Mouse (Mus musculus): ENCODE data around the gene Brca1. TPM values are rescaled to one million over a fixed set of nuclear protein-coding genes. Genes with fewer than 3 reads are reported as not detected.

The Brca1 gene
- polyA plus RNA-seq, 1 experiment: 1.0 TPM

GRCm38 (mm10) chr11:101548526-101548925 lies 3.2 kb downstream of the Brca1 start:
- Histone ChIP-seq H3K36me3 (ENCODE audit: control insufficient read depth, insufficient read depth) (no peaks in the 10 kb centered on the region), H3K4me2 (ENCODE audit: low read depth) (no peak overlapping the region), H3K27me3 (ENCODE audit: control insufficient read depth, insufficient read depth, insufficient read length) (no peaks in the 10 kb centered on the region), H3K79me2 (ENCODE audit: control insufficient read depth, insufficient read depth) (peaks cover 16% of the 10 kb centered on the region), H3K4me3 (no peak overlapping the region), H3ac (ENCODE audit: control insufficient read depth, insufficient read length) (no peak overlapping the region)
- TF ChIP-seq TCF3 (IDR thresholded peaks at IDR 0.05; ENCODE audit: insufficient read length, low read depth) (no peak), CEBPB (IDR thresholded peaks at IDR 0.05; ENCODE audit: insufficient read depth, poor library complexity, severe bottlenecking) (no peak), SRF (IDR thresholded peaks at IDR 0.05; ENCODE audit: control insufficient read depth, insufficient read length, low read depth) (no peak), MYOD1 (IDR thresholded peaks at IDR 0.05; ENCODE audit: control insufficient read depth in 1 of 3, insufficient read length in 2 of 3, low read depth in 2 of 3) (no peak), MAX (IDR thresholded peaks at IDR 0.05; ENCODE audit: low read depth) (no peak), POLR2AphosphoS2 (IDR thresholded peaks at IDR 0.05; ENCODE audit: insufficient read length, low read depth) (no peak)

- no peaks in the 10 kb centered on the region for H3K79me2 ChIP-seq (ENCODE audit: control insufficient read depth, insufficient read depth)
- no peak for TF ChIP-seq POLR2AphosphoS2 (IDR thresholded peaks at IDR 0.05; ENCODE audit: insufficient read length, low read depth)
- no peak for TF ChIP-seq TCF12 (IDR thresholded peaks at IDR 0.05; ENCODE audit: insufficient read depth, poor library complexity, severe bottlenecking)
- no peak for TF ChIP-seq POLR2A (IDR thresholded peaks at IDR 0.05; ENCODE audit: insufficient read length, low read depth)
- no peak for TF ChIP-seq REST (IDR thresholded peaks at IDR 0.05; ENCODE audit: insufficient read depth, insufficient read length)
- TF ChIP-seq MYOD1 (IDR thresholded peaks at IDR 0.05; ENCODE audit: control insufficient read depth in 1 of 3, insufficient read length in 2 of 3, low read depth in 2 of 3): no peak
- no peak for TF ChIP-seq CEBPB (IDR thresholded peaks at IDR 0.05; ENCODE audit: insufficient read depth, poor library complexity, severe bottlenecking)
- no peak for TF ChIP-seq MYOG (IDR thresholded peaks at IDR 0.05; ENCODE audit: control insufficient read depth in 1 of 3, insufficient read depth in 1 of 3, insufficient read length in 2 of 3, low read depth in 2 of 3)
- no peak for TF ChIP-seq TCF3 (IDR thresholded peaks at IDR 0.05; ENCODE audit: insufficient read length, low read depth)
- no peak for TF ChIP-seq USF1 (IDR thresholded peaks at IDR 0.05; ENCODE audit: low read depth)
- no peak for TF ChIP-seq MAX (IDR thresholded peaks at IDR 0.05; ENCODE audit: low read depth)
- no peak for TF ChIP-seq SRF (IDR thresholded peaks at IDR 0.05; ENCODE audit: control insufficient read depth, insufficient read length, low read depth)
- no peak for TF ChIP-seq E2F4 (IDR thresholded peaks at IDR 0.05; ENCODE audit: insufficient read depth)
- H3K4me2 ChIP-seq (ENCODE audit: low read depth): no peak overlapping the region
- H3K36me3 ChIP-seq (ENCODE audit: control insufficient read depth, insufficient read depth): no peaks in the 10 kb centered on the region
- no peaks in the 10 kb centered on the region for H3K27me3 ChIP-seq (ENCODE audit: control insufficient read depth, insufficient read depth, insufficient read length)
- no peak overlapping the region for H3ac ChIP-seq (ENCODE audit: control insufficient read depth, insufficient read length)
- no peak overlapping the region for H3K4me3 ChIP-seq
Measured at GRCm38 (mm10) chr11:101544132-101544531, 7.6 kb downstream of the Brca1 start.

GRCm38 (mm10) chr11:101543533-101543932 lies 8.2 kb downstream of the Brca1 start:
- no peak for TF ChIP-seq POLR2AphosphoS2 (IDR thresholded peaks at IDR 0.05; ENCODE audit: insufficient read length, low read depth)
- no peak overlapping the region for H3K4me2 ChIP-seq (ENCODE audit: low read depth)
- no peak overlapping the region for H3K4me3 ChIP-seq
- H3K36me3 ChIP-seq (ENCODE audit: control insufficient read depth, insufficient read depth): no peaks in the 10 kb centered on the region
- no peaks in the 10 kb centered on the region for H3K27me3 ChIP-seq (ENCODE audit: control insufficient read depth, insufficient read depth, insufficient read length)
- no peak overlapping the region for H3ac ChIP-seq (ENCODE audit: control insufficient read depth, insufficient read length)
- H3K79me2 ChIP-seq (ENCODE audit: control insufficient read depth, insufficient read depth): no peaks in the 10 kb centered on the region

- no peak for TF ChIP-seq E2F4 (IDR thresholded peaks at IDR 0.05; ENCODE audit: insufficient read depth)
- H3K4me3 ChIP-seq: no peak overlapping the region
- H3K36me3 ChIP-seq (ENCODE audit: control insufficient read depth, insufficient read depth): peaks cover 6% of the 10 kb centered on the region
- no peak overlapping the region for H3K4me2 ChIP-seq (ENCODE audit: low read depth)
- H3K27me3 ChIP-seq (ENCODE audit: control insufficient read depth, insufficient read depth, insufficient read length): no peaks in the 10 kb centered on the region
- no peaks in the 10 kb centered on the region for H3K79me2 ChIP-seq (ENCODE audit: control insufficient read depth, insufficient read depth)
- no peak overlapping the region for H3ac ChIP-seq (ENCODE audit: control insufficient read depth, insufficient read length)
Measured at GRCm38 (mm10) chr11:101526686-101527085, 25.1 kb downstream of the Brca1 start.

DNA sequence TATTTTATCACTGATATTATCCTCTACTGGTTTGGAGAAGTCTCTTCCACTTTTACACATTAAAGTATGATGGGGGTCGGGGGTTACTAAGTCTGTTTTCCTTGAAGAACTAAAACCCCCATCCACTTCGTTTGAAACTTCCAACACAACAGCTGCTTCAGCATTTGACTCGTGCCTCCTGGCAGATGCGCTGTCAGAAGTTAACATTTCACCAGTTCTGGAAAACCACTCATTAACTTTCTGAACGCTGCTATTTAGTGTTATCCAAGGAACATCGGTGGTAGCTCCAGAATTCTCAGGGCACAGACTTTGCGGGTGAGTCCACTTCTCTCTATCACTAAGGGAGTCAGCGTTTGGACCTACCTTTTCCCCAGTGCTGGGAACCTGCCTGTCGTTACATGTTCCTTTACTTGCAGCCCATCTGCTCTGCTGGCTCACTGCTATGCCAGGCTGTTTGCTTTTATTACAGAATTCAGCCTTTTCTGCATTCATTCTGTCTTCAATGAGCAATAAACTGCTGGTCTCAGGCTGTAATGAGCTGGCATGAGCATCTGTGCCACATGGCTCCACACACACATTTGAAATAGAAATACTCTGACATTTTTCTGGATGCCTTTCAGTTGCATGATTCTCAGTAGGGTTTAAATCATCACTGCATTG lies 25.7 kb downstream of the Brca1 start:
- Histone ChIP-seq H3K4me2 (ENCODE audit: low read depth) (no peak overlapping the region), H3K27me3 (ENCODE audit: control insufficient read depth, insufficient read depth, insufficient read length) (no peaks in the 10 kb centered on the region), H3K4me3 (no peak overlapping the region), H3K79me2 (ENCODE audit: control insufficient read depth, insufficient read depth) (no peaks in the 10 kb centered on the region), H3ac (ENCODE audit: control insufficient read depth, insufficient read length) (no peak overlapping the region), H3K36me3 (ENCODE audit: control insufficient read depth, insufficient read depth) (peaks cover 6% of the 10 kb centered on the region)
- no peak for TF ChIP-seq POLR2AphosphoS2 (IDR thresholded peaks at IDR 0.05; ENCODE audit: insufficient read length, low read depth)
- TF ChIP-seq MAX (IDR thresholded peaks at IDR 0.05; ENCODE audit: low read depth): no peak

DNA sequence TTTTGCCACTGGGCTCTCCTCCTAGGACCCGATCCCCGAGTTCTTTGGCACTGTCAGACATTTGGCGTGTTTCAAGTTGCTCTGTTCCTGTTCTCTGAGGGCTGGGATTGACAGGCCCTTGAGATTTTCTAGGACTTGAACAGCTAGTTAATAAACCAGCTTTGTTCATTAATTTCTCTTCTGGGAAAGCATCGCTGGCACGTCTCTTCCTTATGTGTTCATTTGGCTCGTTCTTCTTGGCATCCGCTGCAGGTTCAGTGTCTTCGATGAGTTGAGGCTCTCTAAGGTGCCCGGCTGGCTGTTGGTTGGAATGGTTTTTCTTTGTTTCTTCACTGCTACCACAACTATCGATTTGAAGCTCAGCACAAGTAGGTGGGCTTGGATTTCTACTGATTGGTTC lies 26.7 kb downstream of the Brca1 start:
- Histone ChIP-seq H3K4me3 (no peak overlapping the region), H3K4me2 (ENCODE audit: low read depth) (no peak overlapping the region), H3K36me3 (ENCODE audit: control insufficient read depth, insufficient read depth) (peaks cover 6% of the 10 kb centered on the region), H3K79me2 (ENCODE audit: control insufficient read depth, insufficient read depth) (no peaks in the 10 kb centered on the region), H3K27me3 (ENCODE audit: control insufficient read depth, insufficient read depth, insufficient read length) (no peaks in the 10 kb centered on the region), H3ac (ENCODE audit: control insufficient read depth, insufficient read length) (no peak overlapping the region)
- TF ChIP-seq REST (IDR thresholded peaks at IDR 0.05; ENCODE audit: insufficient read depth, insufficient read length): no peak
- no peak for TF ChIP-seq SRF (IDR thresholded peaks at IDR 0.05; ENCODE audit: control insufficient read depth, insufficient read length, low read depth)
- no peak for TF ChIP-seq POLR2A (IDR thresholded peaks at IDR 0.05; ENCODE audit: insufficient read length, low read depth)
- no peak for TF ChIP-seq MYOG (IDR thresholded peaks at IDR 0.05; ENCODE audit: control insufficient read depth in 1 of 3, insufficient read depth in 1 of 3, insufficient read length in 2 of 3, low read depth in 2 of 3)

Data from myocyte (in vitro differentiated cells).